Mouse (Mus musculus) small intestine, adult 2 months (tissue): Measurements from ENCODE around the gene Sult1c2.

Experiments
- CTCF ChIP-seq: fragments of 200-500 bp; IDR thresholded peaks from 2 replicates; pipeline ENCODE4 v1.5.1; 2012; ENCODE audit warnings: low read depth, mild to moderate bottlenecking, control low read depth, inconsistent platforms, low read length, moderate library complexity, mixed read lengths; ENCODE audit not compliant: insufficient replicate concordance, insufficient read length; ENCODE audit errors: extremely low read depth
- POLR2A ChIP-seq: fragments of 200-500 bp; IDR thresholded peaks from 2 replicates; pipeline ENCODE4 v1.6.1; 2012; ENCODE audit warnings: low read depth, mild to moderate bottlenecking, control low read depth, inconsistent platforms, low read length, moderate library complexity

DNA sequence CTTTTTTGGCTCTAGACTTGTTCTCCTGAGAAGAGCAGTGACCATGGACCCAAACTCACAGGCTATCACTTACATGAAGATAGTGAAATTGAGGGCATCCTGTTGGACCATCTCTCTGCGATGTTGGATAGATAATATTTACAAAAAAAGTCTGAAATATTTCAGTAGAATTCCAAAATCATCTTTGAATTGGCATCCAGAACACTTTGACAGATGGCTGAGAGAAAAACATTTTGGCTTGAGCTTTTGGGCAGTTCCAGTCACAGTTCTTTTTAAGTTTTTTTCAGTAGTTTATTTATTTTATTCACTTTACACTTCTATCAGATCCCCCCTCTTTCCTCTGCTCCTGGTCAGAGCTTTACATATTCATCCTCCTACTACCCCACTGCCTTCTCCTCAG is 62.8 kb downstream of the Sult1c2 start:
- no peak for TF ChIP-seq POLR2A
- TF ChIP-seq CTCF: no peak
